Mouse (Mus musculus): ENCODE results near the gene Ldlrad1.

The Ldlrad1 gene

DNA sequence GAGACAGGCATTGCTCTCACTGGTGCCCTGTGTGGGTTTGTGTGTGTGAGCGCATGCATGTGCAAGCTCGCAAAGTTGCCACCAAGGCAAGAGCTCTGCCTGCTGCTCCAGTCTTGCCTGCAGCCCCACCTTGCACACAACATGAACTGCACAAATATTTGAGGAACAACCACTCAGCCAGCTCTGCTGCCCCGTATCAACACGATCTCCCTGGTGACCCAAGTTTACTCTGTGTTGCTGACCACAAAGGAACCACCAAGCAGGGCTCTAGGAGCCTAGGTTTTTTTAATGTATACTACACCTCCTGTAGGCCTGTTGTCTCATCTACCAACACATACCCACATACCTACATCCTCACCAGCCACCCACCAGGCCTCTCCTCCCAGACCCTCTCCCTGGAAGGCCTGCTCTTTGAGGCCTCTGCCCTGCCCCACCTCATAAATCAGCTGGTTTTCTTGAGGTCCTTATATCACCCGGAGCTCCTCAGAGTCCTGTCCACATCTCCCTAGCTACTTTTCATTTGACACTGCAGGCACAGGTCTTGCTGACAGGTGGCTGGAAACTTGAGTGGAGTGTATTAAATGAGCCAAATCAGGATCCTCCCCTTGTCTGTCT is 1.6 kb downstream of the Ldlrad1 start:
- no peak for DNase-seq (ENCODE audit: low read depth in 2 of 2, low spot score in 2 of 2)

GRCm38 (mm10) chr4:107211465-107211864 is 2.5 kb downstream of the Ldlrad1 start:
- no peak for DNase-seq (ENCODE audit: low read depth in 2 of 2, low spot score in 2 of 2)

GRCm38 (mm10) chr4:107211936-107212335 is 3.0 kb downstream of the Ldlrad1 start:
- no peak for DNase-seq (ENCODE audit: low read depth in 2 of 2, low spot score in 2 of 2)

- no peak for DNase-seq (ENCODE audit: low read depth in 2 of 2, low spot score in 2 of 2)
These were observed 4.5 kb downstream of the Ldlrad1 start for GRCm38 (mm10) chr4:107213279-107214011.

GRCm38 (mm10) chr4:107217574-107217973 is 8.6 kb downstream of the Ldlrad1 start:
- no peak for DNase-seq (ENCODE audit: low read depth in 2 of 2, low spot score in 2 of 2)

DNA sequence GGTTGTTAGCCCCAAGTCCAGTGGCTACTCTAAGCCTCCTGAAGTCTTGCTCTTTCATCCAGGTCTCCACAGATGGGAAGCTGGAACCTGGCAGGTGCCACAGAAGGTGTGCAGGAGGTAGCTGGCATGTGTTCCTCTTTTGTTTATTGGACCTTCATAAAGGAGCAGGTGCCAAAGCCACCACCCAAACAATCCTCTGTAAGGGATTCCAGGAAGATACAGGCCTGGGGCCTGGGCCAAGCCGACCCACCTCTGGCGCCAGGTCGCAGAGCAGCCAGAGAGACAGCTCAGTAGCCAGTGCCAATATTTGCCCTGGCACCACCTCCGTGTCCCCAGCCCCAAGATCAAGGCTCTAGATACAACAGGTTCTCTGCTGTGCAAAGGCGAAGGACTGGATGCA is 12.5 kb downstream of the Ldlrad1 start:
- DNase-seq (ENCODE audit: low read depth in 2 of 2, low spot score in 2 of 2): no peak

GRCm38 (mm10) chr4:107223225-107224204 is 14.5 kb downstream of the Ldlrad1 start:
- peak; percentile 52 to 53 for DNase-seq (ENCODE audit: low read depth in 2 of 2, low spot score in 2 of 2)

DNA sequence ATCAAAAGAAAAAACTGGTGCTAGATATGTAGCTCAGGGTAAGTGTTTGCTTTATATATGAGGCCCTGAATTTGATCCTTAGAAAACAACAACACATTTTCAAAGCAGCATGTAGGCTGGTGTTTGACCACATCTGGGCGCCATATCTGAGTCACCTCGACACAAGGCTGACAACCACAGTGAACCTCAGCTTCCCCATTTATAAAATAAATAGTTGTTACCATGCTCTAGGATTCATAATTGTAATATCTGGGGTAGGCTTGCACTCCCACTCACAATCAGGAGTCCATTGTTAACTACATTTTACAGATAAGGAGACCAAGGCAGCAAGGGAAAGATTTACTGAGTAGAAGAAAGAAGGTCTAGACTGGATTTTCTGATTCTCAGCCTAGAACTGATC is 17.3 kb downstream of the Ldlrad1 start:
- DNase-seq (ENCODE audit: low read depth in 2 of 2, low spot score in 2 of 2): no peak

- no peak for DNase-seq (ENCODE audit: low read depth in 2 of 2, low spot score in 2 of 2)
These were observed 23.2 kb downstream of the Ldlrad1 start for GRCm38 (mm10) chr4:107232219-107232618.

GRCm38 (mm10) chr4:107238253-107238652 is 29.3 kb downstream of the Ldlrad1 start:
- DNase-seq (ENCODE audit: low read depth in 2 of 2, low spot score in 2 of 2): no peak

GRCm38 (mm10) chr4:107240196-107240595 is 31.2 kb downstream of the Ldlrad1 start:
- DNase-seq (ENCODE audit: low read depth in 2 of 2, low spot score in 2 of 2): no peak

DNA sequence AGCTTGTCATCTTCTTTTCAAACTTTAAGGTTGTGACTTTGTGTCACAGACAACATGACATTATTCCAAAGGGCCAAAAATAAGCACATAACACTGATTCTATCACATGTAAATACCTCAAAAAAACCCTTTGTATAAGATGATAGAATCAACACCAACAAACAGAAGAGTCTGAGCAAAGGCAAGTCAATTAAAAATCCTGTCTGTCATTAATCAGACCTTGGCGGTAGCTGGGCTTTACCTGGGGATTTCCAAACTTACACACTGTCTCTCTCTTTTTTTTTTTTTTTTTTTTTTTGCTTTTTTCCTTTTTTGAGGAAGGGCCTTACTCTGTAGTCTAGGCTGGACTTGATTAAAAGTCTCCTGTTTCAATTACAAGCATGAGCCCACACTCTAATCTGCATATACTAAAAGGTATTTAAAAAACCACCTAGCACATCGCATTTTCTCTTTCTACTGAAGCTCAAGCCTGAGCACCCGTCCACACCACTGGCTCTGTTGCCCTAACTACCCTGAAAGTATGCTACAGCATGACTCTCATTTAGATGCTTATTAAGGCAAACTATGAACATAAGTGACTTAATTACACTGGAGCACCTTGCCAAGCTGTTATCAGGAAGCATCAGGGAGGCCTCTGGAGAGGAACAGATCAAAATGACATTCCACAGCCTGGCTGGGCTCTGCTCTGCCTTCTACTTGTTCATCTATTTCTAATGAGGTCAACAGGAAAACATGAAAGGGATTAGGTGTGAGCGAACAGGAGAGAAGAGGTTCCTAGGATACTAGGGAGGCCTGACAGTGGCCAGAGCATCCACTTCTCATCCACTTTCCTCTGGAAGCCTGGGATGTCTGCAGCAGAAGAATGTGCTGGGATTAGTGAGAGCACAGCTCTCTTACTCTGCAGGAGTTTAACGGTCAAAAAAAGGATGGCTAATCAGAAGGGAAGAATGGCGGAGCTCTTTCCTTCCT is 34.7 kb downstream of the Ldlrad1 start:
- no peak for DNase-seq (ENCODE audit: low read depth in 2 of 2, low spot score in 2 of 2)

DNA sequence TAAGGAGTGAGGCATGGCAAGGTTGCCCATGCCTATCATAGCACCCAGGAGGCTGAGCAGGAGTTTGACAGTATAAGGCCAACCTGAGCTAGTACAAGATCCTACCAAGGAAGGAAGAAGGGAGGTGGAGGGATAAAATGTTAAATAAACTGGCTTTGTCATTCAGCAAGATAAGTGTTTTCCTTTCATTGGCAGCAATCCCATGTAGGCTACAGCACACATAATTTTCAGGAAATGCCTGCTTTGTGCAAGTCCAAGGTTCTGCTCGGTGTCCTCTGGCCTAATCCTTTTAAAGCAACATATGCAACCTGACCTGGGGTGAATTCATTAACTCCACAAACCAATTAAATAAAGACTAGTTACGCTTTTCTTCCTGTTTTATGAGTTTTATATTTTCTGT is 36.4 kb downstream of the Ldlrad1 start:
- DNase-seq (ENCODE audit: low read depth in 2 of 2, low spot score in 2 of 2): no peak

DNA sequence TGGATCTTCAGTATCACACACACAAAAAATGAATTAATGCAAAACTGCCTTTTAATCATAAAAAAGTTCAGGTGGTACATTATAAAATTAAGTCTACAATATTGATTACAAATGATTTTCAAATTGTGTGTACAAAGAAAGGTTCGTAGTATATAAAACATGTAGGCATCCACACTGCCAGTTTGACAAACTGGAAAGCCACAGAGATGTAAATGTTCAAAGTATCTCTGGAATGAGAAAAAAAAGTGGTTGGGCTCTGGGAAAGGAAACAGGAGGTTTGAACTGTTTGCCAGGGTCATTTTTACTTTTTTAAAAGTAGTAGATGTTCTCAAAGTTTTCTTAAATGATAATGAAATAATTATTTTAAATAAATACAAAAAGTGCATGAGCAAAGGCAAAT is 37.1 kb downstream of the Ldlrad1 start:
- DNase-seq (ENCODE audit: low read depth in 2 of 2, low spot score in 2 of 2): no peak

DNA sequence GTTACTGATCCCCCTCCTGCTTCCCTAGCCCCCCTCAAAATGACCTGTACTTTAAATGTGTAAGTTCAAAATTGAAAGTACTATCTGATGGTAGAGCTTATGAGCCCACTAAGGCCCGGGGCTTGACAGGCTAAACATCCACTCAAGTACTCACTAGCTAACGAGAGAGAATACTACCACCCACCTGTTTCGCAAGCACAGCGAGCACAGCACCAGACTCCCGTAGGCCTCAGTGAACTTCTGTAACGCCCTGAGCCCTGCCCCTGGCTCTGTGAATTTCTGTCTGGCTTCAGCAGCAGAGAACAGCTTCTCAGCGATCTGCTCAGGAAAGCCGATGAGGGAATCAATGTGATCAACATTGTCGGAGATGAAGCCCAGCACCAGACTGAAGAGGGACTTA is 38.1 kb downstream of the Ldlrad1 start:
- no peak for DNase-seq (ENCODE audit: low read depth in 2 of 2, low spot score in 2 of 2)

GRCm38 (mm10) chr4:107248061-107248460 is 39.1 kb downstream of the Ldlrad1 start:
- DNase-seq (ENCODE audit: low read depth in 2 of 2, low spot score in 2 of 2): no peak

DNA sequence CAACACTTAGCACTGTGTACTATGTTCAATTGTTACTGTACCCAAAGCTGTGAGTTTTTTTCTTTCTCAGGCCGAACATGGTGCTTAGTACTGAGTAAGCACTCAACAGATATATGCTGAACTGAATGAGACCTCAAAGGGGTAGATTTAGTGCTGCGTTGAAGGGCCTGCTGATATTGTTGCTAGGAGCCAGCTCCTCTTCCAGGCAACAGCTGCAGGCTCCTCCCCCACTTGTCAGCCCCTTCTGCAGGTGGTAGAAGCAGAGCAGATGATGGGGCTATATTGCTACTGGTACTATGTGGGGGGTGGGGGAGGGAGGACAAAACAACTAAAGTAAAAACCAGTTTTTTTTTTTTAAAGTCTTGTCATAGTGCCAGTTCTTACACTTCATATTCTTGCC is 40.5 kb downstream of the Ldlrad1 start:
- DNase-seq (ENCODE audit: low read depth in 2 of 2, low spot score in 2 of 2): no peak

- peak; percentile 32 to 61 for DNase-seq (ENCODE audit: low read depth in 2 of 2, low spot score in 2 of 2)
These were observed 41.5 kb downstream of the Ldlrad1 start for GRCm38 (mm10) chr4:107250494-107250893.

GRCm38 (mm10) chr4:107252522-107252921 is 43.5 kb downstream of the Ldlrad1 start:
- DNase-seq (ENCODE audit: low read depth in 2 of 2, low spot score in 2 of 2): no peak
